8 mouse cellular contexts compared by ENCODE assay signal in the genomic region with DNA sequence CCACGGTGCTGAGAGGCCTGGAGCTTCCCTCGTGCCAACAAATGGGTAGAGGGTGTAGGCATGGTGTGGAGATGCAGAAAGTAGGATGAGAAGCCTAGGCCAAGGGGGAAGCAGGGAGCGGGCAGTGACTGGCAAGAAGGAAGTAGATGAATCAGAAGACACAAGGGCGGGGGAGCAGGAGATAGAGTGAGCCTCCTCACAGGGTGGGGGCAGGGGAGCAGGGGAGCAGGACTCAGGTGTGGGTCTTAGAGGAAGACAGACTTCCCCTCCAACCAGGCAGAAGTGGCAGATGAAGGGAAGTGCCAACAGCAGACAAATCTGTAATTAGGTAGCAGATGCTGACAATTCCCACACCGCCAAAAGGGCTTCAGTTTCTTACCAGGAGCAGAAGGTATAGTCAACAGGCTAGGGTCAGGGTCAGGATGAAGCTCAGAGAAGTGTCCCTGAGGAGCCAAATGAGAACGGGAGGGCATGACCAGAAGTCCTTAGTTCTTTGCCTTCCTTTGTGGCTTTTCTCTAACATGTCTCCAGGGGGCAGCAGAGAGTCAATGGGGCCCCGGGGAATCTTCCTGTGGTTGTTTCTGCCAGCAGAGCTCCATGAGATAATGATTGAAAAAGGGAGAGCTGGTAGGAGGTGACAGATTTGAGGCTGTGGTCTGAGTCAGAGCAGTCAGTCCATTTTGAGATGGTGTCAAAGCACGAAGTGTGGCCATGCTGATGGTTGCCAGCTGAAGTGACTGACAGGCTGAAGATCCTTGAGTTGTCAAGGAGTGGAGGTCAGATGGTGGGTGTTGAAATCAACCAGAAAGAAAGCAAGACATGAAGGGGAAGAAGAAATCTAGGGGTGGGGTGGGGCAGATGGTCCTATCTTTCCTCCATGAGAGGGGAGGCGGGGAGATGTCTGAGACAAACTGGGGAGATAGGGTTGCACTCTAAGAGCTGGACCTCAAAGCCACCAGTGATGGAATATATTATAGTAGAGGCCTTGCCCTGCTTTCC. TPM values are rescaled to one million over a fixed set of nuclear protein-coding genes. Genes with fewer than 3 reads are reported as not detected.
DNase-seq lines count a peak whose midpoint lies in the region; ATAC-seq and TF ChIP-seq lines count a peak whose summit lies in the region.

No protein-coding gene starts in this region.

- H3K4me1 ChIP-seq in heart, embryonic 10.5 days, result peaks cover 11% of the 10 kb centered on the region
- H3K4me1 ChIP-seq in lung, embryonic 14.5 days (ENCODE audit: insufficient read depth), result no peaks in the 10 kb centered on the region
- no peaks in the 10 kb centered on the region for H3K4me1 ChIP-seq in stomach, postnatal 0 days (replicated peaks; ENCODE audit: control insufficient read depth, insufficient read depth)

- DNase-seq in heart, adult 18-20 months, result peak; percentile 57 to 79
- DNase-seq in heart, embryonic 10.5 days (ENCODE audit: low spot score), result no peak
- DNase-seq in urinary bladder, postnatal 14 days (ENCODE audit: low spot score), result peak; percentile 60
- DNase-seq in urinary bladder, postnatal 10 days (ENCODE audit: low spot score), result no peak
- DNase-seq in c-Kit-positive CD71-negative TER-119-negative erythroid progenitor cells, embryonic 14.5 days (ENCODE audit: low read depth), result peak; percentile 76
- peak; percentile 63 to 64 for DNase-seq in heart, postnatal 36 days
- peak; percentile 67 for DNase-seq in lung, embryonic 14.5 days
- peak; percentile 56 for DNase-seq in stomach, postnatal 0 days (ENCODE audit: low spot score)

- 60% methylated on average over 9 of the region's 9 CpGs for WGBS in heart, embryonic 10.5 days
- WGBS in lung, embryonic 14.5 days, result 63% methylated on average over 9 of the region's 9 CpGs
- 62% methylated on average over 9 of the region's 9 CpGs for WGBS in stomach, postnatal 0 days

- intact Hi-C loops in heart, postnatal 36 days (cut with DNase I), result loop anchor here (1.0 to 2.0 kb wide), 2 partner anchors 42 to 55 kb away; no protein-coding TSS in a partner anchor

- H3K9me3 ChIP-seq in heart, embryonic 10.5 days, result no peaks in the 10 kb centered on the region
- no peaks in the 10 kb centered on the region for H3K9me3 ChIP-seq in lung, embryonic 14.5 days (ENCODE audit: low read depth, low read length)
- H3K9me3 ChIP-seq in stomach, postnatal 0 days (ENCODE audit: control insufficient read depth, low read length), result no peaks in the 10 kb centered on the region

- H3K9ac ChIP-seq in lung, embryonic 14.5 days, result no peak overlapping the region
- no peak overlapping the region for H3K9ac ChIP-seq in stomach, postnatal 0 days (ENCODE audit: low read length)

- no peak overlapping the region for H3K4me3 ChIP-seq in heart, embryonic 10.5 days
- H3K4me3 ChIP-seq in lung, embryonic 14.5 days (ENCODE audit: low read depth, low read length), result no peak overlapping the region
- no peak overlapping the region for H3K4me3 ChIP-seq in stomach, postnatal 0 days (ENCODE audit: low read depth, low read length)

- ATAC-seq in lung, embryonic 14.5 days (ENCODE audit: insufficient read depth), result no peak
- no peak; the same call in 1 of the 2 replicates for ATAC-seq in stomach, postnatal 0 days (ENCODE audit: low FRiP score, low TSS enrichment)

- no peaks in the 10 kb centered on the region for H3K27me3 ChIP-seq in heart, embryonic 10.5 days (ENCODE audit: insufficient read depth, poor library complexity, severe bottlenecking)
- H3K27me3 ChIP-seq in lung, embryonic 14.5 days (ENCODE audit: insufficient read depth, low read length), result no peaks in the 10 kb centered on the region
- H3K27me3 ChIP-seq in stomach, postnatal 0 days (ENCODE audit: control insufficient read depth, insufficient read depth, low read length), result no peaks in the 10 kb centered on the region

- peaks cover 78% of the 10 kb centered on the region for H3K36me3 ChIP-seq in heart, embryonic 10.5 days
- H3K36me3 ChIP-seq in lung, embryonic 14.5 days (ENCODE audit: insufficient read depth), result peaks cover 62% of the 10 kb centered on the region
- peaks cover 28% of the 10 kb centered on the region for H3K36me3 ChIP-seq in stomach, postnatal 0 days (ENCODE audit: control insufficient read depth, insufficient read depth, low read length)

- H3K4me2 ChIP-seq in lung, embryonic 14.5 days, result no peak overlapping the region
- H3K4me2 ChIP-seq in stomach, postnatal 0 days (replicated peaks; ENCODE audit: low read depth), result no peak overlapping the region

- no peak for TF ChIP-seq EP300 in stomach, postnatal 0 days (optimal IDR thresholded peaks at IDR 0.05)

- no peak overlapping the region for H3K27ac ChIP-seq in heart, embryonic 10.5 days
- no peak overlapping the region for H3K27ac ChIP-seq in lung, embryonic 14.5 days (ENCODE audit: low read depth)
- 0 out of 2 replicates have a peak overlapping the region, but pooled peaks have one; percentile 35 for H3K27ac ChIP-seq in stomach, postnatal 0 days (replicated peaks)

- peak; percentile 81 for TF ChIP-seq CTCF in lung, embryonic 14.5 days (IDR thresholded peaks at IDR 0.05; ENCODE audit: low read depth)
- TF ChIP-seq CTCF in stomach, postnatal 0 days (IDR thresholded peaks at IDR 0.05; ENCODE audit: low read depth), result peak; percentile 88

RNA-seq across cellular contexts. Expression of gene Islr2, which starts 22.1 kb away (rescaled TPM):
- 1 to 10 TPM in 1 of 2 experiments, under 1 TPM in 1; 0.42 to 1.7 TPM for total RNA-seq in heart, adult 18-20 months (2021)
- not detected in 2 replicates for polyA plus RNA-seq in heart, embryonic 10.5 days (2016; fragmentation: Nextera tagmentation; extraction: Ambion mirVana)
- total RNA-seq in heart, postnatal 36 days (2021), result 1 to 10 TPM; 1.4 to 2.3 TPM
- not detected in 2 replicates for polyA plus RNA-seq in lung, embryonic 14.5 days (2014; fragmentation: Nextera tagmentation; extraction: Ambion mirVana)
- polyA plus RNA-seq in stomach, postnatal 0 days (2015; fragmentation: Nextera tagmentation; extraction: Ambion mirVana), result 0.45 and 0.69 TPM in 2 replicates

RNA-seq across cellular contexts. Expression of gene Islr, which starts 22.1 kb away (rescaled TPM):
- 10 to 100 TPM; 19.2 to 19.8 TPM for total RNA-seq in heart, adult 18-20 months (2021)
- polyA plus RNA-seq in heart, embryonic 10.5 days (2016; fragmentation: Nextera tagmentation; extraction: Ambion mirVana), result 3.0 and 10.4 TPM in 2 replicates
- 10 to 100 TPM; 28.5 to 30.4 TPM for total RNA-seq in heart, postnatal 36 days (2021)
- 56.9 and 60.2 TPM in 2 replicates for polyA plus RNA-seq in lung, embryonic 14.5 days (2014; fragmentation: Nextera tagmentation; extraction: Ambion mirVana)
- 46.5 and 58.7 TPM in 2 replicates for polyA plus RNA-seq in stomach, postnatal 0 days (2015; fragmentation: Nextera tagmentation; extraction: Ambion mirVana)

RNA-seq across cellular contexts. Expression of gene Pml, which starts 23.4 kb away (rescaled TPM):
- total RNA-seq in heart, adult 18-20 months (2021), result 1 to 10 TPM; 8.1 to 8.8 TPM
- 14.7 and 17.6 TPM in 2 replicates for polyA plus RNA-seq in heart, embryonic 10.5 days (2016; fragmentation: Nextera tagmentation; extraction: Ambion mirVana)
- total RNA-seq in heart, postnatal 36 days (2021), result 1 to 10 TPM; 8.3 to 9.5 TPM
- 21.4 and 23.2 TPM in 2 replicates for polyA plus RNA-seq in lung, embryonic 14.5 days (2014; fragmentation: Nextera tagmentation; extraction: Ambion mirVana)
- polyA plus RNA-seq in stomach, postnatal 0 days (2015; fragmentation: Nextera tagmentation; extraction: Ambion mirVana), result 5.2 and 6.7 TPM in 2 replicates

RNA-seq across cellular contexts. Expression of gene Stoml1, which starts 26.8 kb away (rescaled TPM):
- total RNA-seq in heart, adult 18-20 months (2021), result 10 to 100 TPM; 10.2 to 10.5 TPM
- polyA plus RNA-seq in heart, embryonic 10.5 days (2016; fragmentation: Nextera tagmentation; extraction: Ambion mirVana), result 24.2 and 27.0 TPM in 2 replicates
- 10 to 100 TPM; 10.2 to 10.4 TPM for total RNA-seq in heart, postnatal 36 days (2021)
- polyA plus RNA-seq in lung, embryonic 14.5 days (2014; fragmentation: Nextera tagmentation; extraction: Ambion mirVana), result 23.2 and 27.1 TPM in 2 replicates
- polyA plus RNA-seq in stomach, postnatal 0 days (2015; fragmentation: Nextera tagmentation; extraction: Ambion mirVana), result 19.9 and 20.4 TPM in 2 replicates

Comparison
In these comparisons a context has a peak if more than half of its experiments do, and no peak if none do; other contexts are left out.
1. DNase-seq: peak in heart, adult 18-20 months (2 of 2), urinary bladder, postnatal 14 days (single experiment), c-Kit-positive CD71-negative TER-119-negative erythroid progenitor cells, embryonic 14.5 days (single experiment), heart, postnatal 36 days (2 of 2), lung, embryonic 14.5 days (single experiment) and stomach, postnatal 0 days (single experiment); none in heart, embryonic 10.5 days (single experiment) and urinary bladder, postnatal 10 days (single experiment).